Mouse (Mus musculus) myocyte (in vitro differentiated cells): ENCODE results near the gene Gm7168.
"Not testable (repeated sequence)": the region's sequence is repeated elsewhere in the genome, so short reads cannot be mapped to it uniquely, and the experiment has no call there.

Experiments used
- CEBPB ChIP-seq: IDR thresholded peaks from 2 replicates; pipeline ENCODE4 v1.6.1; 2011; ENCODE audit warnings: mild to moderate bottlenecking, moderate library complexity; ENCODE audit not compliant: poor library complexity, insufficient read depth, severe bottlenecking
- MYOG ChIP-seq, 3 experiments: IDR thresholded peaks; one replicate each; pipeline ENCODE4 v1.6.1; 2011; ENCODE audit warnings: control low read depth in 2 of 3, low read depth in 2 of 3, mild to moderate bottlenecking in 2 of 3; ENCODE audit not compliant: insufficient read length in 2 of 3, control insufficient read depth in 1 of 3, insufficient read depth in 1 of 3
- POLR2A ChIP-seq: IDR thresholded peaks from one replicate; pipeline ENCODE4 v1.6.1; 2011; ENCODE audit warnings: low read depth, mild to moderate bottlenecking, control low read depth, moderate library complexity; ENCODE audit not compliant: insufficient read length
- TCF12 ChIP-seq: IDR thresholded peaks from one replicate; pipeline ENCODE4 v1.6.1; 2011; ENCODE audit warnings: mild to moderate bottlenecking, control low read depth; ENCODE audit not compliant: poor library complexity, insufficient read depth, severe bottlenecking
- TCF3 ChIP-seq: IDR thresholded peaks from one replicate; pipeline ENCODE4 v1.6.1; 2011; ENCODE audit warnings: low read depth, control low read depth; ENCODE audit not compliant: insufficient read length
- USF1 ChIP-seq: IDR thresholded peaks from one replicate; pipeline ENCODE4 v1.6.1; 2011; ENCODE audit warnings: low read depth, mild to moderate bottlenecking, control low read depth, moderate library complexity

GRCm38 (mm10) chr17:13951570-13951969, 3.4 kb downstream of the Gm7168 start:
- not testable (repeated sequence) for TF ChIP-seq MYOG (IDR thresholded peaks at IDR 0.05; ENCODE audit: control insufficient read depth in 1 of 3, insufficient read depth in 1 of 3, insufficient read length in 2 of 3, low read depth in 2 of 3); CEBPB; TCF12; USF1; POLR2A; TCF3
